Mouse (Mus musculus): Measurements from ENCODE around the gene Stpg3.

- TF ChIP-seq EP300 (IDR thresholded peaks at IDR 0.05; ENCODE audit: low read length) (no peak), CTCF (conservative IDR thresholded peaks at IDR 0.05 in 1 of 2, IDR thresholded peaks at IDR 0.05 in 1 of 2; ENCODE audit: low read depth in 2 of 2, low read length in 2 of 2) (no peak), UBTF (IDR thresholded peaks at IDR 0.05; ENCODE audit: low read depth, low read length) (no peak), RAD21 (IDR thresholded peaks at IDR 0.05; ENCODE audit: low read depth, low read length) (no peak)
These were observed 38.8 kb downstream of the Stpg3 start for GRCm38 (mm10) chr2:25175690-25176078.
